Mouse (Mus musculus): Measurements from ENCODE around the gene Smok2b. TPM values are rescaled to one million over a fixed set of nuclear protein-coding genes. Genes with fewer than 3 reads are reported as not detected.
"Not testable (repeated sequence)": the region's sequence is repeated elsewhere in the genome, so short reads cannot be mapped to it uniquely, and the experiment has no call there.

Smok2b gene
- polyA plus RNA-seq (2015; fragmentation: Nextera tagmentation; extraction: Ambion mirVana): not detected in 2 replicates

- H3K9ac ChIP-seq; H3K4me3 ChIP-seq (replicated peaks): not testable (repeated sequence)
- 76% methylated on average over 2 of the region's 2 CpGs for WGBS
Measured at GRCm38 (mm10) chr17:13229957-13230356, at the start of gene Smok2b. Smok2b (plus strand) TSS chr17:13230257.

DNA sequence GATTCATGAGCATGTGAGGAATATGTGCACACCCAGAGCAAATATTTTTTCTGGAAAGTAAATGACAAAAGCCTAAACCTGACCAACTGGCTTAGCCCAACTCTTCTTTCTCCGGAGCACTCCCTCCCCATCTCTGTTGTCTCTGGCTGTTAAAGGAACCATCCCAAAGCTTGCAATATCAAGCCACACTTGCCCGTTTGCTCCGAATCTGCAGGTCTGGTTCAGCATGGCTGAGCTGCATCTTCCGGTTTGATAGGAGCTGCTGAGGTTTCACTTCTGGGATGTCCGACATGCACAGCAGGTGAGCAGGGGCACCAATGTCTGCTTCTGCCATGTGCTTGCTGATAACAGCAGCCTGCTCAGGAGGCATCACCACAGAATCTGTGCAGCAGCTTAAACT is 49.6 kb upstream of the Smok2b start:
- not testable (repeated sequence) for ATAC-seq (ENCODE audit: insufficient number of reproducible peaks, low FRiP score, low TSS enrichment, low read depth); H3K9ac ChIP-seq; H3K27ac ChIP-seq (replicated peaks); H3K4me3 ChIP-seq (replicated peaks); H3K4me2 ChIP-seq (replicated peaks); H3K4me1 ChIP-seq; H3K36me3 ChIP-seq; H3K9me3 ChIP-seq (replicated peaks); H3K27me3 ChIP-seq
- 88% methylated on average over 5 of the region's 5 CpGs for WGBS

More at GRCm38 (mm10) chr17:13229957-13230356, at the start of gene Smok2b:
- H3K4me1 ChIP-seq; H3K27me3 ChIP-seq; H3K4me2 ChIP-seq (replicated peaks); H3K36me3 ChIP-seq; H3K27ac ChIP-seq (replicated peaks); ATAC-seq (ENCODE audit: insufficient number of reproducible peaks, low FRiP score, low TSS enrichment, low read depth): not testable (repeated sequence)
- H3K9me3 ChIP-seq (replicated peaks): peaks cover 63% of the 10 kb centered on the region

DNA sequence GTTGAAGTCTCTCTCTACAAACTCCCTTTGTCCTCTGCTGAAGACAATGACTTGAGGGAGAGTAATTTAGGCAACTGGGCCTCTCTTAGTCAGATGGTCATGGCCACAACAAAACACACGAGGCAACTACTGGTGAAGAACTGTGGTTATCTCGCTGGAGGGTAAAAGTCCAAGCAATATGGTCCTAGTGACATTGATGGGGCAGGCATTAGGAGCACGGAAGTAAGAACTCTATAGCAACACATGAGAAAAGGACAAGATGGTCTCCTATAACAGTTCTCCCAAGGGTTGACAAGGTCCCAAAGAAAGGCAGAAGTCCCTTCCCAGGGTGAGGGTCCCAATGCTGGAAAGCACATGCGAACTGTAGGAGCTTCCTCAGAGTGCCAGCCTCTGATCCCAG is 47.3 kb upstream of the Smok2b start:
- not testable (repeated sequence) for H3K27ac ChIP-seq (replicated peaks); ATAC-seq (ENCODE audit: insufficient number of reproducible peaks, low FRiP score, low TSS enrichment, low read depth); H3K4me3 ChIP-seq (replicated peaks); H3K36me3 ChIP-seq; H3K4me2 ChIP-seq (replicated peaks); H3K27me3 ChIP-seq; H3K4me1 ChIP-seq; H3K9ac ChIP-seq
- peaks cover 20% of the 10 kb centered on the region for H3K9me3 ChIP-seq (replicated peaks)
- 68% methylated on average over 3 of the region's 4 CpGs for WGBS

DNA sequence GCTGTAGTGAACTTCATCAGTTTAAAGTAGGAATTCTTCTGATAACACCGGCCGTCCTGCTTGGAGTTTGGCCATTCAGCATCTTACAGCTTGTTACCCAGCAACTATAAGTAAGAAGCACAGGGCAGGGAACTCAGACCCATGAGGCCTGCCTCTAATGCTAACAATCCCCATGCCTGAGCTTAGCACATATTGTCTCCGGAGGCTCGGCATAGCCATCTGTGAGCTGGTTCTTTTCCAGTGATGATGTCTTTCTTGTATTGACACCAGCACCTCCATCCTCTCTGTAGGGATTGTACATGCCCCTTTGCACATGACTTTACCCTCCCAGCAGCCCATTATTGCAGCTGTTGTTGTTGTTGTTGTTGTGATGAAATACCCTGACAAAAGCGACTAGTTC is 45.5 kb upstream of the Smok2b start:
- H3K9me3 ChIP-seq (replicated peaks): peaks cover 25% of the 10 kb centered on the region
- not testable (repeated sequence) for H3K27me3 ChIP-seq; H3K27ac ChIP-seq (replicated peaks); H3K36me3 ChIP-seq; ATAC-seq (ENCODE audit: insufficient number of reproducible peaks, low FRiP score, low TSS enrichment, low read depth); H3K4me2 ChIP-seq (replicated peaks); H3K4me1 ChIP-seq; H3K9ac ChIP-seq; H3K4me3 ChIP-seq (replicated peaks)
- WGBS: 96% methylated on average over 4 of the region's 5 CpGs

DNA sequence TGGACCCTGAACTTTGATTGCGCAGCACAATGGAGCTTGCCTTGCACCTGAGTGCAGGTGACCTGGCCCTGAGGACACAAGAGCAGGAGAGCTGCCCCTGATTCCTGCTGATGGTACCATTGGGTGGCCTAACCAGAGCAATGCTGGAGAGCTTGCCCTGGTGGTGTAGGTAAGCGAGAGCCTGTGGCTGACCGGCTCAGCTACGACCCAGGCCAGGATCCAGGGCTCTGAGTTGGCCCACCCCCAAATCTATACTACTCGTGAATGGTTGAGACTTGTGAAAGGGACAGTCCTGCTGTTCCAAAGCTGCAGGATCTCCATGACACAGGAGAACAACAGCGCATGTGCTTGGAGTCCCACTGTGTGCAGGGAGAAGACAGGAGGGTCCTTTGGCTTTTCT is 43.5 kb upstream of the Smok2b start:
- not testable (repeated sequence) for ATAC-seq (ENCODE audit: insufficient number of reproducible peaks, low FRiP score, low TSS enrichment, low read depth); H3K9ac ChIP-seq; H3K4me1 ChIP-seq; H3K27ac ChIP-seq (replicated peaks); H3K4me2 ChIP-seq (replicated peaks); H3K4me3 ChIP-seq (replicated peaks); H3K36me3 ChIP-seq; H3K27me3 ChIP-seq
- WGBS: 87% methylated on average over 6 of the region's 6 CpGs
- peaks cover 27% of the 10 kb centered on the region for H3K9me3 ChIP-seq (replicated peaks)

GRCm38 (mm10) chr17:13187621-13188020 is 42.4 kb upstream of the Smok2b start:
- H3K4me1 ChIP-seq; ATAC-seq (ENCODE audit: insufficient number of reproducible peaks, low FRiP score, low TSS enrichment, low read depth); H3K9ac ChIP-seq; H3K4me3 ChIP-seq (replicated peaks); H3K36me3 ChIP-seq; H3K4me2 ChIP-seq (replicated peaks); H3K27ac ChIP-seq (replicated peaks); H3K27me3 ChIP-seq: not testable (repeated sequence)
- peaks cover 26% of the 10 kb centered on the region for H3K9me3 ChIP-seq (replicated peaks)
- WGBS: 68% methylated on average over 6 of the region's 6 CpGs

- peaks cover 29% of the 10 kb centered on the region for H3K9me3 ChIP-seq (replicated peaks)
- H3K4me2 ChIP-seq (replicated peaks); H3K27ac ChIP-seq (replicated peaks); H3K36me3 ChIP-seq; H3K9ac ChIP-seq; ATAC-seq (ENCODE audit: insufficient number of reproducible peaks, low FRiP score, low TSS enrichment, low read depth); H3K4me3 ChIP-seq (replicated peaks); H3K27me3 ChIP-seq; H3K4me1 ChIP-seq: not testable (repeated sequence)
- 83% methylated on average over 2 of the region's 2 CpGs for WGBS
Measured at GRCm38 (mm10) chr17:13188846-13189245, 41.2 kb upstream of the Smok2b start.

DNA sequence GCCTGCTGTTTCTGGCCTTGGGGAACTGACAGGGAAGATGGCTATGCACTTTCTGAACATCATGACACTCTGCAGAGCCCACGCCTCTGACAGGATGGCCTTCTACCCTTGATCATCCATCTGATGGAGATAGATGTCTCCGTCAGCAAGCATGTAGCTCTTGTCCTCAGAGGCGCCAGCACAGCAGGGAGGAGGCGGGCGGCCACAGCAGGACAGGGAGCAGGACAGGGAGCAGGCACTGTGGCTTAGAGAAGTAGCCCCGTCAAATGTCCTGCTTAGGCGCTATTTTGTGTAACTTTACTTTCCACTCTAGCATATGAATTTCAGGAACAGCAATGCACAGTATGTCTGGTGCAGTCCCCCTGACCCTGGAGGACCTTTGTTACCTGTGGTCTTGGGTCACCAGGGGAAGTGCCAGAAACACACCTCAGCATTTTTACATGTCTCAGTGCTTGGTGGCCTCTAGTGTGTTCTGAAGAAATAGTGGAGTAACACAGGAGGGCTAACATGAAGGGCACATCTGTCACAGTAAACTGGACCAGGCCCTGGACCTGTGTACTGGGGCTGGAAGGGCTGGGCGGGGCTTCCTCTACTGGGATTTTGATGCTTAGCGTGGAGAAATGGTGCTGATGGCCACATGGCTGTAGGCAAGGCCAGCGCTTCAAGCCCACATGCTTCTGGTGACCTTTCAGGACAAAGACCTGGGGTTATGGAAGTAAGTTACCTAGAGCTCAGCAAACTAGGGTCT is 39.0 kb upstream of the Smok2b start:
- H3K4me1 ChIP-seq; H3K27me3 ChIP-seq; ATAC-seq (ENCODE audit: insufficient number of reproducible peaks, low FRiP score, low TSS enrichment, low read depth); H3K9ac ChIP-seq; H3K4me3 ChIP-seq (replicated peaks); H3K27ac ChIP-seq (replicated peaks); H3K4me2 ChIP-seq (replicated peaks); H3K36me3 ChIP-seq: not testable (repeated sequence)
- H3K9me3 ChIP-seq (replicated peaks): peaks cover 35% of the 10 kb centered on the region
- WGBS: 80% methylated on average over 10 of the region's 10 CpGs

GRCm38 (mm10) chr17:13196486-13196885 is 33.6 kb upstream of the Smok2b start:
- WGBS: 60% methylated on average over 4 of the region's 4 CpGs
- not testable (repeated sequence) for H3K27me3 ChIP-seq; H3K27ac ChIP-seq (replicated peaks); H3K36me3 ChIP-seq; H3K4me1 ChIP-seq; H3K9ac ChIP-seq; ATAC-seq (ENCODE audit: insufficient number of reproducible peaks, low FRiP score, low TSS enrichment, low read depth); H3K4me3 ChIP-seq (replicated peaks); H3K4me2 ChIP-seq (replicated peaks)
- peaks cover 23% of the 10 kb centered on the region for H3K9me3 ChIP-seq (replicated peaks)

DNA sequence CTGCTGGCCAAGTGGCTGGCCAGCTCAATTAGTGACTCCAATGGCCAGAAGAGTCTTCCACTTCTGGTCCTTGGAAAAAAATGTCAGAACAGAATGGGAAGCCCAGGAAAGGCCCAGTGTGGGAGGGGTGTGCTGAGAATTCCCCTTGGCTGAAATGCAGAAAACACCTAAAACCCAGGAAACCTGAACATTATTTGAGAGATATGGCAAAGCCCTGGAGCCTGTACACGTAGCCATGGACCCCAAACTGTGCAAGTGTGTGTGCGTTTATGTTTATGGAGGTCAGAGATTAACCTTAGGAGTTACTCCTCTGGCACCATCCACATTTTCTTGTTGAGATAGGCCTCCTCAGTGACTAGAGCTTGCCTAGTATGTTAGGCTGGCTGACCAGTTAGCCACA is 31.2 kb upstream of the Smok2b start:
- not testable (repeated sequence) for H3K4me2 ChIP-seq (replicated peaks); H3K4me3 ChIP-seq (replicated peaks); H3K27ac ChIP-seq (replicated peaks); H3K9ac ChIP-seq; ATAC-seq (ENCODE audit: insufficient number of reproducible peaks, low FRiP score, low TSS enrichment, low read depth); H3K27me3 ChIP-seq; H3K4me1 ChIP-seq; H3K36me3 ChIP-seq
- 86% methylated on average over 2 of the region's 2 CpGs for WGBS
- H3K9me3 ChIP-seq (replicated peaks): peaks cover 23% of the 10 kb centered on the region

DNA sequence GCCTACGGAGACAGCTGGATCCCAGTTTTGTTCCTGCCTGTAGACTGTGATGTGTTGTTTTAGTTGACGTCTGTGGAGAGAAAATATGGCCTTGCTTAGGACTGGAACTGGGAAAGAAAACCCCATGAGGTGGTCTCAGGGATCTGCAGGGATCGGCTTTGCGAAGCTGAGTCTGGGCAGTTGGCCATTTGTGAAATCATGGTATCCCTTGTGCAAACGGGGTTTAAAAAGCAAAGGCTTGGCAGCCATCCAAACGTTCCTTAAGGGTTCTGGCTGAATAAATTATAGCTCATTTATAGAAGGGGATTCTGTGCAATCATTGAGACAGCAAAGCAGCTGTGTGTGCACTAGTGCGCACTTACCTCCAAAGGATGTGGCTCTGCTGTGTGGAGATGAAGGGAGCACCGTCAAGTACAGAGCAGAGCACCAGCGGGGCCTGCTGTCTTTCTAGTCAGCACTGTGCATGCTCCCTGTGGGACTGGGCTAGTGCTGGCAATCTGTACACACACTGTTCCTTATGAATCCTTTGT is 30.1 kb upstream of the Smok2b start:
- H3K27me3 ChIP-seq; H3K9ac ChIP-seq; H3K36me3 ChIP-seq; H3K4me3 ChIP-seq (replicated peaks); H3K4me1 ChIP-seq; H3K4me2 ChIP-seq (replicated peaks); ATAC-seq (ENCODE audit: insufficient number of reproducible peaks, low FRiP score, low TSS enrichment, low read depth); H3K27ac ChIP-seq (replicated peaks): not testable (repeated sequence)
- 71% methylated on average over 8 of the region's 9 CpGs for WGBS
- peaks cover 21% of the 10 kb centered on the region for H3K9me3 ChIP-seq (replicated peaks)

DNA sequence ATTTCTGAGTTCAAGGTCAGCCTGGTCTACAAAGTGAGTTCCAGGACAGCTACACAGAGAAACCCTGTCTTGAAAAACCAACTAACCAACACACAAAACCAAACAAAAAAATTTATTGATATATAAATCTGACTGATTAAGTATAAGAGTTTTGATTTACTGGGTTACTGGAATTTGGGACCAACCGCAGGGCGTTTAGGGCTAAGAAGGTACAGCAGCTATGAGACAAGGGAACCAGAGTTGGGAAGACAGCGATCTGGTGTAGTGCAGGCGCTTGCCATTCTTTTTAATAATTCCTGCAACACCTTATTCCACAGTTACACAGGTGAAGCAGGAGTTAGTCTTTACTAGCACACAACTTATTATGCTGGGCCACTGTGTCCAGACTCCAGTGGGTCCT is 28.5 kb upstream of the Smok2b start:
- not testable (repeated sequence) for H3K27ac ChIP-seq (replicated peaks); H3K36me3 ChIP-seq; H3K4me3 ChIP-seq (replicated peaks); H3K27me3 ChIP-seq; H3K4me1 ChIP-seq; H3K9ac ChIP-seq; ATAC-seq (ENCODE audit: insufficient number of reproducible peaks, low FRiP score, low TSS enrichment, low read depth); H3K4me2 ChIP-seq (replicated peaks)
- 86% methylated on average over 4 of the region's 4 CpGs for WGBS
- H3K9me3 ChIP-seq (replicated peaks): peaks cover 16% of the 10 kb centered on the region
